Mouse (Mus musculus) left cerebral cortex, adult 9 months (tissue): Measurements from ENCODE around the gene Smg8.

Experiments
- DNase-seq, 2 experiments: peaks; one replicate each; pipeline ENCODE4 v3.0.0; 2022; ENCODE audit warnings: low spot score in 2 of 2

Gene Smg8

DNA sequence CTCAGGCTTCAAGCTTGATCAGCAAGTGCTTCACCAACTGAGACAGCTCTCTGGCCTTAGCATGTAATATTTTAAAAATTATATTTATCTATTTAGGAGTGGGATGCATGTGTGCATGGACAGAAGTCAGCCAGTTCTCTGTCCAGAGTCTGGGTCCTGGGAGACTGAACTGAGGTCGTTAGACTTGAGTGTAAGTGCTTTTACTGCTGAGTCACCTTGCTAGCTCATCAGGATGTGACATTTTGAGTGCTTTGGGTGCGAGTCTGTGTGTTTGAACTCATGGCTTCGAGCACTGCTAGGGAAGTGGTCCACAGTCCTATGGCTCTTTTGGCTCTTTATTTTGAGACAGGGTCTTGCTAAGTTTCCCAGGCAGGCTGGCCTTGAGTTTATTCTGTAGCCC is 43.5 kb downstream of the Smg8 start:
- DNase-seq, result no peak

DNA sequence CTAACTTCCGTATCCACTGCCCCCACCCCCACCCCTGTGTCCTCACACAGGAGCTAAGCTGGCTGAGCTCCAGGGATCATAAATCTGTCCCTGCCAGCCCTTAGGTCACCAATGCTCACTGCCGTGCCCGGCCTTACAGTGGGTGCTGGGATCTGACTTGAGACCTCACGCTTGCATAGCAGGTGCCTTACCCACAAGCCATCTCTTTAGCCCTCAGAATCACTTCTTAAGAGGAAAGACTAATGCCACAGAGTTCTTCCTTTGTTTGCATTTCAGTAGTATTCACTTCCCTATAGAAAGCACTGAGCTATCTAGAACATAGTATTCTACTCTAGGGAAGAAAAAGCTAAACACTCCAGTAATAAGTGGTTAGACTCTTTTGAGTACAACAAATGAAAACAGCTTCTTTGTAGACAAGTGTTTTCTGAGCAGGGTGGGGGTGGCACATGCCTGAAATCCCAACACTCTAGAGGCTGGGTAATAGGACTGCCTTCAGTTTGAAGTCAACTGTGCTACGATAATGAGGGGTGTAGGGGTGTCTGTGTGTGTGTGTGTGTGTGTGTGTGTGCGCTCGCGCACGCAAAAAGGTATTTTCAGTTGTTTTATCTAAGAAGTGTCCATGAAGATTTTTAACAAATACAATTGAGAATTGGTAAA is 47.1 kb downstream of the Smg8 start:
- no peak for DNase-seq

DNA sequence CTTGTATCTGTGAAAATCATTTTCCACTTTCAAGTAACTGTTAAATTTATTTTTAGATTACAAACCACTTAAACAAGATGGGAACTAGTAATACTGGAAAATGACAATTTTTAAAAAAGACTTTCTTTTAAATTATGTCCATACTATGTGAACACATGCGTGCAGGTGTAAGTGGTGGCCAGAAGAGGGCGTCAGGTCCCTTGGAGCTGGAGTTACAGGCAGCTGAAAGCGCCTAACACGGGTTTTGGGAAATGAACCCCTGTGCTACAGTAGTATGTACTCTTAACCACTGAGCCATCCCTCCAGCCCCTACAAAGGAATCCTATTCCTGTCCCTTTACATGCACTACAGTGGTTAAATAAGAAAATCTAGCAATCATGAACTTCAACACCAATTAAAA is 50.4 kb downstream of the Smg8 start:
- no peak for DNase-seq

DNA sequence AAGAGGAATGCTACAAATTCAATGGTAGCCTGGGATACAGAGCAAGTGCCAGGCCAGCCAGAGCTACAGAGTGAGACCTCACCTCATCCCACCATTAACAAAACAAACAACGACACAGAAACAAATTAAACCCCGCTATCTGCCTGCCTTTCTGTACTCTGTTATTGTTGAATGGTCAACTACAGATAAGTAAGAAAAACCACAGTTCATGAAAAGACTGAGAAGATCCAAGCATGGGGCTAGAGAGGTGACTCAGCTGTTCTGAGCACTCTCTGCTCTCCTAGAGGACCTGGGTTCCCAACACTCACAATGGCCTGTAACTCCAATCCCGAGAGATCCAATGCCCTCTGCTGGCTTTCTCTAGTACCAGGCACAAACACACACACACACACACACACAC is 58.4 kb downstream of the Smg8 start:
- DNase-seq, result no peak
